Mouse (Mus musculus) hindbrain, embryonic 15.5 days (tissue): ENCODE data around the gene Isg20. TPM values are rescaled to one million over a fixed set of nuclear protein-coding genes. Genes with fewer than 3 reads are reported as not detected.

Source experiments
- ATAC-seq: fragments of 200-750 bp; cut with Nextera tagmentation; 2 replicates; pipeline ENCODE4 v1.8.0; 2017; ENCODE audit warnings: low read depth, moderate number of reproducible peaks, moderate TSS enrichment; ENCODE audit not compliant: low FRiP score
- H3K27ac ChIP-seq: fragments of 300-500 bp; sonication (generic); replicated peaks from 2 replicates; pipeline ENCODE4 v1.5.1; 2015; ENCODE audit warnings: mild to moderate bottlenecking, inconsistent platforms
- H3K27me3 ChIP-seq: fragments of 300-500 bp; sonication (generic); 2 replicates; pipeline ENCODE4 v1.6.1; 2015; ENCODE audit warnings: control low read depth, inconsistent platforms
- H3K36me3 ChIP-seq: fragments of 300-500 bp; sonication (generic); 2 replicates; pipeline ENCODE4 v1.6.1; 2015; ENCODE audit warnings: control low read depth, inconsistent platforms
- H3K4me1 ChIP-seq: fragments of 300-500 bp; sonication (generic); replicated peaks from 2 replicates; pipeline ENCODE4 v1.6.1; 2015; ENCODE audit warnings: control low read depth, inconsistent platforms
- H3K4me2 ChIP-seq: fragments of 300-500 bp; sonication (generic); 2 replicates; pipeline ENCODE4 v1.6.1; 2015; ENCODE audit warnings: moderate library complexity, mild to moderate bottlenecking, inconsistent platforms
- H3K4me3 ChIP-seq: fragments of 300-500 bp; sonication (generic); 2 replicates; pipeline ENCODE4 v1.5.1; 2015; ENCODE audit warnings: mild to moderate bottlenecking, inconsistent platforms
- H3K9ac ChIP-seq: fragments of 300-500 bp; sonication (generic); 2 replicates; pipeline ENCODE4 v1.6.1; 2015; ENCODE audit warnings: inconsistent platforms
- H3K9me3 ChIP-seq: fragments of 300-500 bp; sonication (generic); 2 replicates; pipeline ENCODE4 v1.6.1; 2016; ENCODE audit warnings: control low read depth, inconsistent platforms
- WGBS: fragments of 180-500 bp; shearing (Covaris S2); methylation state at CpG from one replicate; pipeline ENCODE4 v1.1.7; 2015; 5-methylcytosine and 5-hydroxymethylcytosine counted together
- polyA plus RNA-seq: library from polyadenylated mRNA; unstranded; fragments of >200 nt; fragmentation: Nextera tagmentation; extraction: Ambion mirVana; gene quantifications from 2 replicates; pipeline ENCODE4 v1.2.1, GENCODE M21; 2015

Gene Isg20
- polyA plus RNA-seq, 1 experiment from 2014 or later = 0.87 TPM

GRCm38 (mm10) chr7:78884139-78884538, 29.1 kb upstream of the Isg20 start:
- WGBS = 3% methylated on average over 6 of the region's 6 CpGs
- Histone ChIP-seq H3K4me1 (peaks cover 58% of the 10 kb centered on the region), H3K4me2 (peak overlapping the region; percentile 67), H3K9ac (peak overlapping the region; percentile 45), H3K9me3 (no peaks in the 10 kb centered on the region), H3K27ac (peak overlapping the region; percentile 81), H3K27me3 (no peaks in the 10 kb centered on the region), H3K4me3 (peak overlapping the region; percentile 56), H3K36me3 (no peaks in the 10 kb centered on the region)
- peak; percentile 59 for ATAC-seq

DNA sequence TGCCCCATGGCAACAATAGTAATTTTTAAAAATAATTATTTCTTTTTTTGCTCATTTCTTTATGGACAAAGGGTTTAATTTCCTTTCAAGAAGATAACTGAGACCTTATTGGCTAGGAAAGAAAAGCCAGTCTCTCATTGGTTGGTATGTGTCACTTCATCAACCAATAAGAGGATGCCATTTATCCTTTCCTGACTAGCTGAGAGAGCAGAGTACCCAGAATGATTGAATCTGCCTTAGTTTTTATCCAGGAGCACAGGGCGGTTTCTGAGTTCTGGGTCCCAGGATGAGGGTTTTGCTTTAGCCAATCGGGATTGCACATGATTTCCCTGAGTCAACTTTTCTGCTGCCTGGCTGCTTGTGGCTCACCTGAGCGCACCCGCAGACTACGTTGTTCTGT, 27.8 kb upstream of the Isg20 start:
- Histone ChIP-seq H3K9ac (peak overlapping the region; percentile 25; the same call in 1 of the 2 replicates), H3K4me3 (peak overlapping the region; percentile 20; the same call in 1 of the 2 replicates), H3K36me3 (no peaks in the 10 kb centered on the region), H3K27me3 (no peaks in the 10 kb centered on the region), H3K4me1 (peaks cover 58% of the 10 kb centered on the region), H3K27ac (peak overlapping the region; percentile 74), H3K9me3 (no peaks in the 10 kb centered on the region), H3K4me2 (peak overlapping the region; percentile 67)
- ATAC-seq = no peak
- WGBS = 60% methylated on average over 5 of the region's 5 CpGs

DNA sequence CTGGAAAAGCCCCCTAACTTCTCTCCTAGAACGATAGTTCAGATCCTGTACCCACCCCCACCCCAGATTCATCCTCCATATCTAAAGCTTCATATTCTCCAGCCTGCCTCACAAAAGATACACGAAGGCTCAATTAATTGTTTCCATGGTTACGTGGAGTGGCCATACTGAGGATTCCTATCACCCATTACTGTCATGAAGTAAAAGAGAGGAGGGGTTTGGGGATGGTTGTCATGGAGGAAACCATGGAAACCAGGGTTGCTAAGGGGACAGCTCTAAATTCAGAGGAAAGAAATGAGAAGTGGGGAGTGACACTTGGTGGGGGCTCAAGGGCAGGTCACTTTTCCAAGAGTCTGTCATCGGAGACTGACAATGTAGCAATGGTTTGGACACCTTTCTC, 26.7 kb upstream of the Isg20 start:
- 21% methylated on average over 4 of the region's 4 CpGs for WGBS
- H3K9ac ChIP-seq = peak overlapping the region; percentile 25; the same call in 1 of the 2 replicates
- H3K36me3 ChIP-seq = no peaks in the 10 kb centered on the region
- no peaks in the 10 kb centered on the region for H3K9me3 ChIP-seq
- peak overlapping the region; percentile 20 for H3K4me3 ChIP-seq
- no peaks in the 10 kb centered on the region for H3K27me3 ChIP-seq
- peak overlapping the region; percentile 67 for H3K4me2 ChIP-seq
- no peak for ATAC-seq
- peak overlapping the region; percentile 74 for H3K27ac ChIP-seq
- peaks cover 51% of the 10 kb centered on the region for H3K4me1 ChIP-seq

GRCm38 (mm10) chr7:78887431-78887842, 25.8 kb upstream of the Isg20 start:
- WGBS = 22% methylated on average over 9 of the region's 9 CpGs

GRCm38 (mm10) chr7:78890641-78891040, 22.6 kb upstream of the Isg20 start:
- Histone ChIP-seq H3K4me2 (no peak overlapping the region), H3K4me1 (peaks cover 34% of the 10 kb centered on the region), H3K4me3 (no peak overlapping the region), H3K9me3 (no peaks in the 10 kb centered on the region), H3K27me3 (no peaks in the 10 kb centered on the region), H3K27ac (no peak overlapping the region), H3K9ac (no peak overlapping the region), H3K36me3 (no peaks in the 10 kb centered on the region)
- ATAC-seq = no peak
- 3% methylated on average over 16 of the region's 16 CpGs for WGBS

More at GRCm38 (mm10) chr7:78887431-78887842, 25.8 kb upstream of the Isg20 start:
- Histone ChIP-seq H3K4me3 (no peak overlapping the region), H3K36me3 (no peaks in the 10 kb centered on the region), H3K4me1 (peaks cover 45% of the 10 kb centered on the region), H3K27me3 (no peaks in the 10 kb centered on the region), H3K9ac (no peak overlapping the region), H3K9me3 (no peaks in the 10 kb centered on the region), H3K27ac (peak overlapping the region; percentile 74), H3K4me2 (peak overlapping the region; percentile 67)
- no peak for ATAC-seq

GRCm38 (mm10) chr7:78893917-78894316, 19.3 kb upstream of the Isg20 start:
- no peaks in the 10 kb centered on the region for H3K27me3 ChIP-seq
- no peak overlapping the region for H3K9ac ChIP-seq
- H3K9me3 ChIP-seq = no peaks in the 10 kb centered on the region
- H3K4me2 ChIP-seq = no peak overlapping the region
- H3K27ac ChIP-seq = no peak overlapping the region
- H3K36me3 ChIP-seq = no peaks in the 10 kb centered on the region
- H3K4me1 ChIP-seq = peaks cover 24% of the 10 kb centered on the region
- 90% methylated on average over 10 of the region's 10 CpGs for whole genome bisulfite sequencing
- no peak for ATAC-seq
- no peak overlapping the region for H3K4me3 ChIP-seq

DNA sequence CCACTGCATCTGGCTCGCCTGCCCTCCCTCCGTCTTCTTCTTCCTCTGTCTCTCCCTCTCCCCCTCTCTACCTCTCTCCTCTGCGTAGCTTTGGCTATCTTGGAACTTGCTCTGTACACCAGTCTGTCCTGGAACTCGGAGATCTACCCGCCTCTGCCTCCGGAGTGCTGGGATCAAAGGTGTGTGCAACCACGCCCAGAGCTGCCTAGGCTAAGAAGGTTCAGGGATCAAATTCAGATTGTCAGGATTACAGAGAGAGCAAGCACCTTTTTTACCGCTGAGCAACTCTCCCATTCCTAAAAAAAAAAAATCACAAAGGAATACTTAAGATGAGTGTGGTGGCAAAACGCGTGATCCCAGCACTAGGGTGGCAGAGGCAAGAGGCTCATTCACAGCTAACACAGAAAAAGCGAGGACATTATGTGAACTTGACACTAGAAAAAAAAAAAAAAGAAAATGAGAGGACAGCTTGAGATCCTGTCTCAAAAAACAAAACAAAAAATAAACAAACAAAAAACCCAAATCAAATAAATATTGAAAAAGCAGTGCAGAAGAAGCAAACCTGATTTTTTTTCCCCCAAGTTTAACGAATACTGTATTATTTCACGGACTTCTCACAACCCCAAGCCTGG, 18.1 kb upstream of the Isg20 start:
- Histone ChIP-seq H3K4me2 (peak overlapping the region; percentile 86), H3K9me3 (no peaks in the 10 kb centered on the region), H3K36me3 (no peaks in the 10 kb centered on the region), H3K4me3 (peak overlapping the region; percentile 81), H3K27me3 (no peaks in the 10 kb centered on the region), H3K4me1 (peaks cover 24% of the 10 kb centered on the region), H3K27ac (0 out of 2 replicates have a peak overlapping the region, but pooled peaks have one; percentile 35), H3K9ac (peak overlapping the region; percentile 34; the same call in 1 of the 2 replicates)
- WGBS = 56% methylated on average over 12 of the region's 13 CpGs
- no peak for ATAC-seq

DNA sequence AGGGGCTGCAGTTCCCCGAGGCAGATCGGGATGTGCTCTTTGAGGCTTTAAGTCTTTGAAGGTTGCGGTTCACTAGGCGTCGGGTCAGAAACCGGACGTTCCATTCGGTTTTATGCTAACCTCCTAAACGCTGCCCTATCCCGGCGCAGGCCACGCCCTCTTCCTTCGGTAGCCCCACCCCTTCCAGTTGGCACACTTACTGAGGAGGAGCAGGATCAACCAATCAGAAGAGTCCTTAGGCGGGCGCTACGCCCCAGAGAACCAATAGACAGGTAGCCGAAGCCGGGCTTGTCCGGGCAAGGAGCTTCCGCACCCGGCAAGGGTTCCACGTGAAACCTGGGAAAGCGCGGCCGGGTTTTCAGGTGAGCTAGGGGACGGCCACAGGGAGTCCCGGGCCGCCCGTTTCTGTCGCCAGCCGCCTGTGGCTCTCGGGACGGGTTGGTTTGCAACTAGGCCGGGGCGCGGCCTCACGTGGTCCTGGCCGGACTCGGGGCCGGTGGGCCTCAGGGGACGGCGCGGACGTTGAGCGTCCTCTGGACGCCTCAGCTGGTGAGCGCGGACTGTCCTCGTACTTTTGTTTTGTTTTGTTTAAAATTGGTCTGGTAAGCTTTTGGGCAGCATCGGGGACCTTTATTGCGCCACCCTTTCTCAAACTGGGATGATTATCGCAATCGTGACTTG, 17.4 kb upstream of the Isg20 start, which contains the start of gene Aen:
Gene Aen (plus strand): TSS at position 202 of the 681 bp plus-strand sequence.
- H3K4me1 ChIP-seq = peaks cover 24% of the 10 kb centered on the region
- peak; percentile 98 for ATAC-seq
- peak within 1 kb of the TSS; percentile 63 for H3K9ac ChIP-seq
- H3K27me3 ChIP-seq = no peaks in the 10 kb centered on the region
- peak within 1 kb of the TSS; percentile 81 for H3K4me3 ChIP-seq
- H3K9me3 ChIP-seq = no peaks in the 10 kb centered on the region
- H3K36me3 ChIP-seq = no peaks in the 10 kb centered on the region
- 3% methylated on average over 53 of the region's 53 CpGs for WGBS
- H3K4me2 ChIP-seq = peak within 1 kb of the TSS; percentile 86
- 0 out of 2 replicates have a peak within 1 kb of the TSS, but pooled peaks have one; percentile 46 for H3K27ac ChIP-seq

DNA sequence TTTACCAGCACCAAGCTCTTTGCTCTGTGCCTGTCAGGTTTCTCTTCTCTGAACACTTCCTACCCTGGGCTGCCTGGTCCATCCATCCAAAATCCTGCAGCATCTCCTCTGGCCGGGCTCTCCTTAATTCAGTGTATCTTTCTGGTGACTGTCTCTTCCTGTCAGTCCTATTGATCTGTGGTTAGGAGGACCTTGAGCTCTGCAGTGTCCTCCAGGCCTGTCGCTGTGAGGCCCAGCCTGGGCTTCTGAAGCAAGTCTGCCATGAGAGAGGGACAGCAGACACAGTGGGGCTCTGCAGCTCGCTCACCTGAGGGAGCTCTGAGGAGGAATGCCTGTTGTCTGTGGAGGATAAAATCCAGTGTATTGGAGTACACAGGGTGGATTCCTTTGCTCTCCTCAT, 15.7 kb upstream of the Isg20 start:
- no peak for ATAC-seq
- H3K4me3 ChIP-seq = no peak overlapping the region
- 92% methylated on average over 3 of the region's 3 CpGs for WGBS
- H3K9ac ChIP-seq = no peak overlapping the region
- H3K27me3 ChIP-seq = no peaks in the 10 kb centered on the region
- no peak overlapping the region for H3K4me2 ChIP-seq
- H3K9me3 ChIP-seq = no peaks in the 10 kb centered on the region
- H3K36me3 ChIP-seq = peaks cover 4% of the 10 kb centered on the region; the same call in 1 of the 2 replicates
- H3K27ac ChIP-seq = no peak overlapping the region
- H3K4me1 ChIP-seq = peaks cover 24% of the 10 kb centered on the region

DNA sequence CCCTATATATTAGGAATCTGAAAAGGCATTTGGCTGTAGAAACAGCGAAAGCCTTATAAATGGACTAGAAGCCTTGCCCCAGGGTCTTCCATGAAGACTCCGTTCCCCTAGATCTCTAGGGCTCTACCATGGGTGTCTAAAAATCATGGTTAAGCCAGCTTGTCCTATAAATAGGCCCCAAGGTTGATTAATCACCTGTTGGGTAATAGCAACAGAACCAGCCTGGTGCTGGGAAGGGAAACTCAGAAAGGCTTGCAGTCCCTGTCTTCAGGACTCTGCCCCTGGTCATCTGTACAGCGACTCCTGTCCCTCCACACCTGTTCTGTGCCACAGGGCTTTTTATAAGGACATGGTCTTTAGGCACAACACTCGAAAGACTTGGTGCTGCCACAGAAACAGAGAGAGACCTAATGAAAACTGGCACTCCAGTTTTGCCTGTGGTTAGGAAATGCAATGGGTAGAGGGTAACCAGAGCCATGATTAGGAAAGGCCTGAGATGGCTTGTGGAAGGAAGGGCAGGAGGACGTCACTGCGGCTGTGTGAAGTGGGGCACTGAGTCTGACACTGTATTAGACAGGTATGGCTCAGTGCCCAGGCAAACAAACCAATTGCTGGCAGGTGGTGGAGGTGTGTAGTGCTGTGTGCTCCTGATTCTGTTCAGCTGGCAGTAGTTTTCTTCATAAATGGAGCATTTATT, 9.9 kb upstream of the Isg20 start:
- 91% methylated on average over 6 of the region's 6 CpGs for whole genome bisulfite sequencing
- H3K9me3 ChIP-seq = no peaks in the 10 kb centered on the region
- H3K4me1 ChIP-seq = peaks cover under 1% of the 10 kb centered on the region; the same call in 1 of the 2 replicates
- peaks cover 16% of the 10 kb centered on the region; the same call in 1 of the 2 replicates for H3K36me3 ChIP-seq
- H3K27me3 ChIP-seq = no peaks in the 10 kb centered on the region
- no peak overlapping the region for H3K9ac ChIP-seq
- no peak overlapping the region for H3K27ac ChIP-seq
- no peak for ATAC-seq
- no peak overlapping the region for H3K4me2 ChIP-seq
- no peak overlapping the region for H3K4me3 ChIP-seq

DNA sequence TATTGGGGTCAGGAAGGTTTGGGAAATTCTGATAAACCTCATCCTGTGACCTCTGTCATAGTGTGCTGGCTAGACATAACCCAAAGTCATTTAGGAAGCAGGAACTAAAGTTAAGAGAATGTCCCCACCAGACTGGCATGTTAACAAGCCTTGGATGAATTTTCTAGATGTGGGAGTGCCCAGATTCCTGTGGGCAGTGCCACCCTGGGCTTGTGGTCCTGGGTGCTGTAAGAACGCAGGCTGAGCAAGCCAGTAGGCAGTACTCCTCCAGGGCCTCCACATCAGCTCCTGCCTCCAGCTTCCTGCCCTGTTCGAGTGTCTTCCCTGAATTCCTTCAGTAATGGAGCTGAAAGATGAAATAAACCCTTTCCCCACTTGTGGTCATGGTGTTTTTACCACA, 9.0 kb upstream of the Isg20 start:
- H3K9me3 ChIP-seq = no peaks in the 10 kb centered on the region
- 92% methylated on average over 2 of the region's 2 CpGs for WGBS
- no peak overlapping the region for H3K27ac ChIP-seq
- no peak overlapping the region for H3K9ac ChIP-seq
- no peaks in the 10 kb centered on the region for H3K27me3 ChIP-seq
- H3K36me3 ChIP-seq = peaks cover 16% of the 10 kb centered on the region; the same call in 1 of the 2 replicates
- no peak for ATAC-seq
- H3K4me1 ChIP-seq = no peaks in the 10 kb centered on the region
- H3K4me2 ChIP-seq = no peak overlapping the region
- H3K4me3 ChIP-seq = no peak overlapping the region

DNA sequence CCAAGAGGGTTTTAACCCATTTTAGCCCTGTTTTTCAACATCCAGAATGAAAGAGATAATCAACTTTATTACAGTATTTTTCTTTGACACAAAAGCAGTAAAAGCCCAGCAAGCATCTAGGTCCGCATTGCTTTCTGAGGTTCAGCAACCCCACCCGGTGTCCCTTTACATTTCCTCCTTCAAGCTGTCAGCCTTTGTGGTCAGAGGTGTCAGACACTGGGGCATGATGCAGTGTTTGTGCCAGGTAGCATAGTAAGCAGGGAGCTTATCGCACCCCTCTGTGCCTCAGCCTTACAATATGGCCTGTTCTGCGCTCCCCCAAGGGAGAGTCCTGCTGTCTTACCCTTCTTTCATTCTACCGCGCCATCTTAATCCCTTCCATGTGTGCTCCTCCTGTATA, 4.2 kb upstream of the Isg20 start:
- H3K4me3 ChIP-seq = no peak overlapping the region
- H3K27me3 ChIP-seq = no peaks in the 10 kb centered on the region
- no peak overlapping the region for H3K4me2 ChIP-seq
- H3K9me3 ChIP-seq = no peaks in the 10 kb centered on the region
- H3K36me3 ChIP-seq = peaks cover 9% of the 10 kb centered on the region; the same call in 1 of the 2 replicates
- ATAC-seq = no peak
- no peak overlapping the region for H3K27ac ChIP-seq
- peaks cover 15% of the 10 kb centered on the region; the same call in 1 of the 2 replicates for H3K4me1 ChIP-seq
- H3K9ac ChIP-seq = no peak overlapping the region
- WGBS = 91% methylated on average over 6 of the region's 6 CpGs
